Mouse (Mus musculus) forebrain, embryonic 14.5 days (tissue): ENCODE results near the gene Ccdc92. TPM values are rescaled to one million over a fixed set of nuclear protein-coding genes. Genes with fewer than 3 reads are reported as not detected.

Experiments used
- ATAC-seq: fragments of 200-750 bp; cut with Nextera tagmentation; 2 replicates; pipeline ENCODE4 v1.8.0; 2017; ENCODE audit warnings: mild to moderate bottlenecking, moderate library complexity
- DNase-seq: peaks from one replicate; pipeline ENCODE4 v3.0.0-alpha.2; 2015; ENCODE audit warnings: low spot score
- H3K27ac ChIP-seq: fragments of 300-500 bp; sonication (generic); 2 replicates; pipeline ENCODE4 v1.5.1; 2014; ENCODE audit warnings: low read depth, mild to moderate bottlenecking, control low read depth, low read length, moderate library complexity
- H3K27me3 ChIP-seq: fragments of 300-500 bp; sonication (generic); replicated peaks from 2 replicates; pipeline ENCODE4 v1.6.1; 2014; ENCODE audit warnings: low read length, control low read depth, mixed read lengths; ENCODE audit not compliant: control insufficient read depth, insufficient read depth
- H3K36me3 ChIP-seq: fragments of 300-500 bp; sonication (generic); 2 replicates; pipeline ENCODE4 v1.6.1; 2014; ENCODE audit warnings: low read length, control low read depth; ENCODE audit not compliant: control insufficient read depth, insufficient read depth
- H3K4me1 ChIP-seq: fragments of 300-500 bp; sonication (generic); 2 replicates; pipeline ENCODE4 v1.6.1; 2014; ENCODE audit warnings: antibody characterized with exemption, low read length, control low read depth; ENCODE audit not compliant: control insufficient read depth, insufficient read depth
- H3K4me2 ChIP-seq: fragments of 300-500 bp; sonication (generic); 2 replicates; pipeline ENCODE4 v1.6.1; 2014; ENCODE audit warnings: mild to moderate bottlenecking, control low read depth, low read length
- H3K4me3 ChIP-seq: fragments of 300-500 bp; sonication (generic); 2 replicates; pipeline ENCODE4 v1.5.1; 2014; ENCODE audit warnings: low read depth, low read length, control low read depth
- H3K9ac ChIP-seq: fragments of 300-500 bp; sonication (generic); 2 replicates; pipeline ENCODE4 v1.6.1; 2014; ENCODE audit warnings: mild to moderate bottlenecking, low read length, control low read depth, moderate library complexity
- H3K9me3 ChIP-seq: fragments of 300-500 bp; sonication (generic); replicated peaks from 2 replicates; pipeline ENCODE4 v1.6.1; 2016; ENCODE audit warnings: low read length, control low read depth, mixed read lengths; ENCODE audit not compliant: control insufficient read depth
- WGBS: fragments of 180-500 bp; shearing (Covaris S2); extraction: QIAGEN DNeasy Blood & Tissue Kit; methylation state at CpG from one replicate; pipeline ENCODE4 v1.1.7; 2014; 5-methylcytosine and 5-hydroxymethylcytosine counted together
- polyA plus RNA-seq: library from polyadenylated mRNA; unstranded; fragments of >200 nt; fragmentation: Nextera tagmentation; extraction: Ambion mirVana; gene quantifications from 2 replicates; pipeline ENCODE4 v1.2.1, GENCODE M21; 2014

Ccdc92 gene
- polyA plus RNA-seq, 1 experiment from 2014 or later, result 23.6 TPM

DNA sequence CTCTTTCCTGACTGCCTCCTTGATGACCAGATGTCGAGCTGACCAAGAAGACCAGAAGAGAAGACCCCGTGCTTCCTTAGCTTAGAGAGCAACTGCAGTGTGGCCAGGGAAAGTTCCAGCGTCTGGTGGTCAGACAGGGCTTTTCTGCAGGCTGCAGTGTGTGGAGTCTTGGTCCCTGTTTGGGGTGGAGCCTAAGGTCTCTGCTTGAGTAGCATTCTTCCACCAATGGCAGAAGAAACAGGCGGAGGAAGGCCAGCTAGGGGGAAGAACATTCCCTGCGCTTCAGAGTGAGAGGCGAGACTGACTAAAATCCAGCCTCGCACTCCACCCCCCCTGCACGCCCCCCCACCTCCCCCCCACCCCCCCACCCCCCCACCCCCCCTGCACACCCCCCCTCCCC is 33.9 kb upstream of the Ccdc92 start:
- Histone ChIP-seq H3K27me3 (no peaks in the 10 kb centered on the region), H3K4me3 (no peak overlapping the region), H3K36me3 (no peaks in the 10 kb centered on the region), H3K9ac (no peak overlapping the region), H3K4me1 (0 out of 2 replicates have a peak, but pooled peaks cover 3% of the 10 kb centered on the region), H3K27ac (no peak overlapping the region), H3K9me3 (no peaks in the 10 kb centered on the region), H3K4me2 (no peak overlapping the region)
- ATAC-seq, result no peak
- no peak for DNase-seq
- 54% methylated on average over 7 of the region's 8 CpGs for WGBS

DNA sequence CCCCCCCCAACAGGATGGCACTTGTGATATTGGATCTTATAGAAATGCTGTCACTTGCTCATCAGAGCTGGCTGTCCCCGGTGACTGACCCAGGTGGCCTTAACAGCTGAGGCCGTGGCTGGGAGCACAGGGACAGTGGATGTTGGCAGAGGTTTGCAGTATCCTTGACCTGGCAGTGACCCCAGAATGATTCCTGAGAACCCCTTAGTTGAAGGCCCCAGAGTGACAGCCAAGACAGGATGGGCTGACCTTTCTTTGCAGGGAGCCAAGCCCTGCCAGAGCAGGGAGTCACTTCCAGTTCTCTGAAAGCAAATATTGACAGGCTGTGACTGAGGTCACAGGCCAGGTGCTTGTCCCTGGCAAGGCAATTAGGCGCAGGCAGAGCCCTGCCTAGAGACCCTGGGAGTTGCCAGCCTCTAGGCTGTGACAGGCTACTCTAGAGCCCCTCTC is 29.7 kb upstream of the Ccdc92 start:
- no peak overlapping the region for H3K9ac ChIP-seq
- no peaks in the 10 kb centered on the region for H3K27me3 ChIP-seq
- no peak overlapping the region for H3K4me3 ChIP-seq
- no peak for DNase-seq
- no peaks in the 10 kb centered on the region for H3K4me1 ChIP-seq
- ATAC-seq, result no peak
- H3K36me3 ChIP-seq, result peaks cover 22% of the 10 kb centered on the region
- no peak overlapping the region for H3K27ac ChIP-seq
- no peaks in the 10 kb centered on the region for H3K9me3 ChIP-seq
- WGBS, result 88% methylated on average over 3 of the region's 3 CpGs
- no peak overlapping the region for H3K4me2 ChIP-seq

DNA sequence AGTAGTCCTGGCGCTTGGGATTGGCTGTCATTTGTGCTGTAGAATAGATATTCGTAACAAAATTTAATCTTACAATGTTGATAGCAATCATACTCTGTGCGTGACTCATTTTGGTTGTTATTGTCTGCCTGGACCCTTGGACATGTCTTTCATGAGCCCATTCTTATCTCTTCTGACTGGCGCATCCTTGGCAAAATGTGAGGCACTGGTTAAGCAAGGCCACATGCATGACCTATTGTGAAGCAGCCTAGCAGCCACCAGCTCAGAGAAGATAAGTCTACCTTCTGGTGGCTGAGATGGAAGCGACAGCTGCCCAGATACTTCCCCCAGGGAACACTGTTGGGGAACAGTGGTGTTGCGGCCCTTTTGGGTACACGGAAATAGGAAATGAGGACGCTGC is 26.4 kb upstream of the Ccdc92 start:
- H3K4me2 ChIP-seq, result no peak overlapping the region
- no peaks in the 10 kb centered on the region for H3K27me3 ChIP-seq
- no peak for DNase-seq
- no peak overlapping the region for H3K9ac ChIP-seq
- H3K36me3 ChIP-seq, result peaks cover 53% of the 10 kb centered on the region
- no peaks in the 10 kb centered on the region for H3K4me1 ChIP-seq
- WGBS, result 96% methylated on average over 8 of the region's 8 CpGs
- H3K27ac ChIP-seq, result no peak overlapping the region
- H3K4me3 ChIP-seq, result no peak overlapping the region
- ATAC-seq, result no peak
- no peaks in the 10 kb centered on the region for H3K9me3 ChIP-seq

GRCm38 (mm10) chr5:124883877-124884276 is 21.7 kb upstream of the Ccdc92 start:
- no peaks in the 10 kb centered on the region for H3K9me3 ChIP-seq
- H3K27me3 ChIP-seq, result no peaks in the 10 kb centered on the region
- no peak for ATAC-seq
- DNase-seq, result peak; percentile 68
- peaks cover 3% of the 10 kb centered on the region; the same call in 1 of the 2 replicates for H3K4me1 ChIP-seq
- 81% methylated on average over 6 of the region's 6 CpGs for WGBS
- H3K9ac ChIP-seq, result no peak overlapping the region
- H3K4me3 ChIP-seq, result no peak overlapping the region
- H3K36me3 ChIP-seq, result peaks cover 64% of the 10 kb centered on the region
- no peak overlapping the region for H3K27ac ChIP-seq
- no peak overlapping the region for H3K4me2 ChIP-seq

- H3K27me3 ChIP-seq, result no peaks in the 10 kb centered on the region
- H3K4me2 ChIP-seq, result no peak overlapping the region
- ATAC-seq (no peak), DNase-seq (no peak)
- H3K36me3 ChIP-seq, result peaks cover 39% of the 10 kb centered on the region
- no peak overlapping the region for H3K4me3 ChIP-seq
- peaks cover 3% of the 10 kb centered on the region; the same call in 1 of the 2 replicates for H3K4me1 ChIP-seq
- no peak overlapping the region for H3K27ac ChIP-seq
- WGBS, result 89% methylated on average over 6 of the region's 6 CpGs
- no peak overlapping the region for H3K9ac ChIP-seq
- no peaks in the 10 kb centered on the region for H3K9me3 ChIP-seq
Observed at GRCm38 (mm10) chr5:124879801-124880200, 17.6 kb upstream of the Ccdc92 start.

DNA sequence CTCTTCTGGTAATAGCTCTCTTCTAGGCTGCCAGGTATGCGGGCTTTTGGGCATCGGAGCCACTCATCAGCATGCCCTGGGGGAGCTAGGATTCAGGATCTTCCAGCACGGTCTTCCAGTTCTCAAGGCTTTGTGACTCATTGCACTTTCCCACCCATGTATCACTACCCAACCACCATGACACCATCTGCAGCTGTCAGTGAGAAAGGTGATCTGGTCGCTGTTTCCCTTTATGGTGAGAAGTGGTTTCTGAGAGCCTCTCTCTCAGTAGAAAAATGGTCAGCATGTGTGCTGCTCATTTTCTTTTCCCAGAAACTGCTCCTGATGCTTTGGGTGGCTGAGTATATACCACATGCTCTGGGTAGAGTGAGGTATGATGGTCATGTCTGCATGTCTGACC is 17.0 kb upstream of the Ccdc92 start:
- Histone ChIP-seq H3K9ac (no peak overlapping the region), H3K4me1 (peaks cover 3% of the 10 kb centered on the region; the same call in 1 of the 2 replicates), H3K36me3 (peaks cover 39% of the 10 kb centered on the region), H3K9me3 (no peaks in the 10 kb centered on the region), H3K4me3 (no peak overlapping the region), H3K27me3 (no peaks in the 10 kb centered on the region), H3K4me2 (no peak overlapping the region), H3K27ac (no peak overlapping the region)
- WGBS, result 93% methylated on average over 4 of the region's 4 CpGs
- DNase-seq, result no peak
- no peak for ATAC-seq

GRCm38 (mm10) chr5:124873890-124874601 is 11.8 kb upstream of the Ccdc92 start:
- Histone ChIP-seq H3K9me3 (no peaks in the 10 kb centered on the region), H3K4me2 (no peak overlapping the region), H3K27me3 (no peaks in the 10 kb centered on the region), H3K4me3 (no peak overlapping the region), H3K4me1 (no peaks in the 10 kb centered on the region), H3K9ac (no peak overlapping the region), H3K36me3 (peaks cover 32% of the 10 kb centered on the region), H3K27ac (no peak overlapping the region)
- no peak for ATAC-seq
- no peak for DNase-seq
- WGBS, result 86% methylated on average over 6 of the region's 6 CpGs

DNA sequence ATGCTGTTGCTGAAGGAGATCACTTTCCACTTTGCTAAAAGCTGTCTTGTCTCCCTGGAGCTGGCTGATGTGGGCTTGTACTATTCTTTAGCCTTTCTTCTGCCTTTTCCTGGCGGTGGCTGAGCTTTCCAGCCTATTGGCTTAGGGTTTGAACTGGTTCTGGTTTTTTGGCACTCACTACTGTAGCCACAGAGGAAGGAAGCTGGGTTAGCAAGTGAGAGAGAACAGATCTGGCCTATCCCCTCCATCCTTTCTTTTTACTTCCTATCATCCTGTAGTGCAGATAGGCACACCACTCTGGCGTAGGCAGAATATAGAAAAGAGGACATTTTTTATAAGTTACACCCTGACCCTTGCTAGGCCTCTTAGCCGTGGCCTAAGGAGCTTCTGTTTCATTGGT is 10.9 kb upstream of the Ccdc92 start:
- Histone ChIP-seq H3K9ac (no peak overlapping the region), H3K4me2 (no peak overlapping the region), H3K9me3 (no peaks in the 10 kb centered on the region), H3K36me3 (peaks cover 29% of the 10 kb centered on the region), H3K27me3 (no peaks in the 10 kb centered on the region), H3K4me1 (no peaks in the 10 kb centered on the region), H3K4me3 (no peak overlapping the region), H3K27ac (no peak overlapping the region)
- WGBS, result 89% methylated on average over 3 of the region's 3 CpGs
- ATAC-seq (no peak), DNase-seq (no peak)

DNA sequence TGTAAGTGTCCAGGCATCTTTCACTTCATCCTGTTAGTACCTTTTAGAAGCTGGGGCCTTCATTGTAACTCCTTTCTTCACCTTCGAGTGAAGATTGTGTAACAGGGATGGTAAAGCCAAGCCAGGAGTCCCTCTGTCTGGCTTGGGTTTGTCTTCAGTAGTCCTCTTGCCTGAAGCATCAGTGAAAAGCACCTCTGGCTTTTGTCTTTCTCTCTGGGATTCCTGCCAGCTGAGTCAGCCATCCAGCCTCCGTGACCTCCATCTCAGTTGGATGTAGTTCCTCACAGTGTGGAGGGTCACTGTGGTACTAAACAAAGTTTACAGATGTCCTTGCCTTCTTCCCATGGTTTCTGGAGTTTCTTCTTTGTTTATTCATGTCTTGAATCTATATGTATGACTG is 9.8 kb upstream of the Ccdc92 start:
- Histone ChIP-seq H3K27me3 (no peaks in the 10 kb centered on the region), H3K9ac (0 out of 2 replicates have a peak overlapping the region, but pooled peaks have one; percentile 14), H3K27ac (no peak overlapping the region), H3K4me2 (no peak overlapping the region), H3K4me3 (no peak overlapping the region), H3K9me3 (no peaks in the 10 kb centered on the region), H3K36me3 (peaks cover 40% of the 10 kb centered on the region), H3K4me1 (peaks cover under 1% of the 10 kb centered on the region; the same call in 1 of the 2 replicates)
- WGBS, result 52% methylated on average over 2 of the region's 2 CpGs
- no peak for DNase-seq
- no peak for ATAC-seq
